Mouse (Mus musculus) midbrain, embryonic 16.5 days (tissue): ENCODE measurements around the gene Fbxl13. TPM values are rescaled to one million over a fixed set of nuclear protein-coding genes. Genes with fewer than 3 reads are reported as not detected.

Experiments
- ATAC-seq: fragments of 200-750 bp; cut with Nextera tagmentation; 2 replicates; pipeline ENCODE4 v1.8.0; 2017; ENCODE audit warnings: moderate TSS enrichment
- H3K27ac ChIP-seq: fragments of 300-500 bp; sonication (generic); 2 replicates; pipeline ENCODE4 v1.5.1; 2014; ENCODE audit warnings: mild to moderate bottlenecking, low read length, mixed read lengths
- H3K27me3 ChIP-seq: fragments of 300-500 bp; sonication (generic); 2 replicates; pipeline ENCODE4 v1.6.1; 2014; ENCODE audit warnings: low read depth, low read length, mixed read lengths; ENCODE audit not compliant: control insufficient read depth, insufficient read depth
- H3K36me3 ChIP-seq: fragments of 300-500 bp; sonication (generic); 2 replicates; pipeline ENCODE4 v1.6.1; 2014; ENCODE audit warnings: mild to moderate bottlenecking, low read length, moderate library complexity, mixed read lengths; ENCODE audit not compliant: control insufficient read depth, insufficient read depth
- H3K4me1 ChIP-seq: fragments of 300-500 bp; sonication (generic); 2 replicates; pipeline ENCODE4 v1.6.1; 2014; ENCODE audit warnings: mild to moderate bottlenecking, low read length, mixed read lengths; ENCODE audit not compliant: control insufficient read depth, insufficient read depth
- H3K4me2 ChIP-seq: fragments of 300-500 bp; sonication (generic); 2 replicates; pipeline ENCODE4 v1.6.1; 2014; ENCODE audit warnings: mild to moderate bottlenecking, low read length, mixed read lengths
- H3K4me3 ChIP-seq: fragments of 300-500 bp; sonication (generic); 2 replicates; pipeline ENCODE4 v1.5.1; 2014; ENCODE audit warnings: low read depth, mild to moderate bottlenecking, low read length, moderate library complexity, mixed read lengths
- H3K9ac ChIP-seq: fragments of 300-500 bp; sonication (generic); 2 replicates; pipeline ENCODE4 v1.6.1; 2014; ENCODE audit warnings: low read depth, low read length, mixed read lengths
- H3K9me3 ChIP-seq: fragments of 300-500 bp; sonication (generic); replicated peaks from 2 replicates; pipeline ENCODE4 v1.6.1; 2014; ENCODE audit warnings: mild to moderate bottlenecking, low read length, mixed read lengths; ENCODE audit not compliant: control insufficient read depth, poor library complexity, severe bottlenecking
- WGBS: fragments of 180-500 bp; shearing (Covaris S2); extraction: QIAGEN DNeasy Blood & Tissue Kit; methylation state at CpG from one replicate; pipeline ENCODE4 v1.1.7; 2014; 5-methylcytosine and 5-hydroxymethylcytosine counted together
- polyA plus RNA-seq: library from polyadenylated mRNA; unstranded; fragments of >200 nt; fragmentation: Nextera tagmentation; extraction: Ambion mirVana; gene quantifications from 2 replicates; pipeline ENCODE4 v1.2.1, GENCODE M21; 2015

Fbxl13 gene
- polyA plus RNA-seq, 1 experiment from 2014 or later: 0.25 TPM

DNA sequence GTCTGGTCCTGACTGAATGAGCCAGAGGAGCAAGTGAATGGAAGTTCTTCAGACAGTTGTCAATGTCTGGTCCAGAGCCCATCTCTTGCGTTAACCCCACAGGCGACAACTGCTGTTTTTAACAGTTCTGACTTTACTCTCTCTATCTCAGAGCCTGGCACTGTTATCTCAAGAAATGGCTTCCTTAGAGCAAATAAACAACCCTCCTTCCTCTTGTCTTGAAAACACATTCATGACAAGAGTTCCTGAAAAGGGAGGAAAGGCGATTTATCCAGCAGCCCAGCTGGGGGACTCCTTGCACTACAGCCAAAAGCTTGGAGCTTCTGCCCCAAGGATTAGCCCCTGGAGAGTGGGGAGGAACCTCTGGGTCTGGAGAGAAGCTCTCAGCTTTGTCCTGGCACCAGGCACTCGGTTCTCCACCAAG is 117.9 kb downstream of the Fbxl13 start:
- Histone ChIP-seq H3K27me3 (no peaks in the 10 kb centered on the region), H3K4me2 (no peak overlapping the region), H3K4me1 (no peaks in the 10 kb centered on the region), H3K36me3 (no peaks in the 10 kb centered on the region), H3K9me3 (0 out of 2 replicates have a peak, but pooled peaks cover 7% of the 10 kb centered on the region), H3K4me3 (no peak overlapping the region), H3K27ac (no peak overlapping the region), H3K9ac (no peak overlapping the region)
- ATAC-seq: no peak
- 47% methylated on average over 4 of the region's 4 CpGs for WGBS

DNA sequence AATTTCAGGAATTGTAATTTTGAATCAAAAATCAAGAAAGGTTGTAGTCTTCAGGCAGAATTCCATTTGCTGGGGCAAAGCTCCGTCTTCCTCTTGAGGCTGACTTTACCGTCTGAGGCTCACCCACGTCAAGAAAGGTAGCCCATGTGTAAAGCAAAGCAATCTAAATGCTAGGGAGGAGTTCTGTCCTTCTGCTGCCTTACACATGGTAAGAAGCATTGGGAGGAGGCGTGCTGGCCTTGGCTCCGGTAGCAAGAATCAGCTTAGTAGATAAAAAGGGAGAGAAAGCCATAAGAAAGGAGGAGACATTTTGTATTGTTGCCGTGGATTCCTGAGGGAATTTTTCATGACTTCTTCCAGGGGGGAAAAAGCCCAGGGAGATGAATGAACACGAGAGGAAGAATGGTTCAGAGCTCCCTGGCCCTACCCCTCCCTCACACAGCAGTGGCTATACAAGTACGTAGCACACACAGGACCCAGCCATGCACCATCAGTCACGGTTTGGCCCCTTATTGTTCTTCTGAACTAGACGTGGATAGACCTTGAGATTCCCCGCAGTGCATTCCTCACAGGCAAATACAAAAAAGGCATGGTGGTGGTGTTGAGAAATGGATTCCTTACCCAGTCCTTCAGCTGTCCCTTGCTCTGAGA is 118.5 kb downstream of the Fbxl13 start:
- no peak for ATAC-seq
- 14% methylated on average over 11 of the region's 11 CpGs for WGBS

DNA sequence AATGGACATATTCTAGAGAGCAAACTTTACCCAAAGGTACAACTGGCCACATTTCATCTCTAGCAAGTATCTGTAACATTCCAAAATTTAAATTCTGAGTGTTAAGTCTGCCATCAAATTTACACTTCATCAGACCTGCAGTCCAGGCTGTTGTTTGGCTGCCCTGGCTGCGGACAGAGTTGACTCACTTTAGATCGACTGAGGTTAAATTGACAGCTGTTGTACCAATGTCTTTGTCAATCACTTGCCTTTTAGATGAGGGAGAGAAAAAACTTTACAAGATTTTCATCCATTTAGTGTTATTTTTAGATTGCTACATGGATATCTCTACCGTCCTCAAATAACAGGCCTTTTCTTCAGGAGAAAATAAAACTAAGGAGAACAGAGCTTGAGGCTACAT is 126.3 kb downstream of the Fbxl13 start:
- no peaks in the 10 kb centered on the region for H3K4me1 ChIP-seq
- no peak overlapping the region for H3K9ac ChIP-seq
- H3K4me2 ChIP-seq: no peak overlapping the region
- H3K4me3 ChIP-seq: no peak overlapping the region
- WGBS: 87% methylated on average over 3 of the region's 3 CpGs
- H3K9me3 ChIP-seq: no peaks in the 10 kb centered on the region
- no peak for ATAC-seq
- no peaks in the 10 kb centered on the region for H3K36me3 ChIP-seq
- no peaks in the 10 kb centered on the region for H3K27me3 ChIP-seq
- no peak overlapping the region for H3K27ac ChIP-seq

More for the DNA sequence above, 118.5 kb downstream of the Fbxl13 start:
- 0 out of 2 replicates have a peak, but pooled peaks cover 7% of the 10 kb centered on the region for H3K9me3 ChIP-seq
- H3K9ac ChIP-seq: no peak overlapping the region
- H3K27ac ChIP-seq: no peak overlapping the region
- no peaks in the 10 kb centered on the region for H3K4me1 ChIP-seq
- H3K4me2 ChIP-seq: no peak overlapping the region
- no peak overlapping the region for H3K4me3 ChIP-seq
- H3K36me3 ChIP-seq: no peaks in the 10 kb centered on the region
- no peaks in the 10 kb centered on the region for H3K27me3 ChIP-seq

DNA sequence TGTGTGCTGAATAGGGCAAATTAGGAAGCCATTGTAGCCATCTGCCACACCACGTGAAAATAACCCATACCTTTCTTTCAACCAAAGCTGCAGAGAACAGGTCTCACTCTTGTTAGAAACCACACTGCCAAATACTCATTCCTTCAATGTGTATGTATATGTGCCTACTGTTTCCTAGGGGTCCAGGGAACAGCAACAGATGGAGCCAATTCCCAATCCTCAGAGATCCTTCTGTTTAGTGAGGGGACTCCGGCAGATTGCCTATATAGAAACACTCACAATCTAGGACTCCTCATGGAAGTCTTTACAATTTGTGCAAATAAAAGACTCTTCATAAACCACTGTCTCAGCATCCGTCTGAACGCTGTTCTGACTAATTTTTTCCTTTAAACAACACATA is 127.2 kb downstream of the Fbxl13 start:
- Histone ChIP-seq H3K36me3 (no peaks in the 10 kb centered on the region), H3K27ac (no peak overlapping the region), H3K4me3 (no peak overlapping the region), H3K9me3 (no peaks in the 10 kb centered on the region), H3K27me3 (no peaks in the 10 kb centered on the region), H3K9ac (no peak overlapping the region), H3K4me2 (no peak overlapping the region), H3K4me1 (no peaks in the 10 kb centered on the region)
- ATAC-seq: no peak
- WGBS: 72% methylated on average over 4 of the region's 4 CpGs

DNA sequence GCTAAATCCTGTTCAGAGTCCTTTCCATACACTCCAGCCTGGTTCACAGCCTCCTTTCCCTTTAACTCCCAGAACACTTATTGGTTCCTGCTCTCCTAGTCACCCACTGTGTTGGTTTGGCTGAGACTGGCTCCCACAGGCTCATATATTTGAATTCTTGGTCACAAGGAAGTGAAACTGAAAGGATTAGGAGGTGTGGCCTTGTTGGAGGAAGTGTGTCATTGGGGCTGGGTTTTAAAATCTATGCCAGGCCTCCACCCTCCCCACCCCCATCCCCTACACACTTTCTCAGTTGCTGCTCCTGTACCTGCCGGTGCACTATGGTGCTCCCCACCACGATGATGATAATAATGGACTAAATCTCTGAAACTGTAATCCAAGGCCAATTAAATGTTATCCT is 127.9 kb downstream of the Fbxl13 start:
- Histone ChIP-seq H3K4me3 (no peak overlapping the region), H3K4me2 (no peak overlapping the region), H3K9me3 (no peaks in the 10 kb centered on the region), H3K9ac (no peak overlapping the region), H3K36me3 (no peaks in the 10 kb centered on the region), H3K27ac (no peak overlapping the region), H3K4me1 (no peaks in the 10 kb centered on the region), H3K27me3 (no peaks in the 10 kb centered on the region)
- no peak for ATAC-seq
- 95% methylated on average over 2 of the region's 2 CpGs for WGBS

DNA sequence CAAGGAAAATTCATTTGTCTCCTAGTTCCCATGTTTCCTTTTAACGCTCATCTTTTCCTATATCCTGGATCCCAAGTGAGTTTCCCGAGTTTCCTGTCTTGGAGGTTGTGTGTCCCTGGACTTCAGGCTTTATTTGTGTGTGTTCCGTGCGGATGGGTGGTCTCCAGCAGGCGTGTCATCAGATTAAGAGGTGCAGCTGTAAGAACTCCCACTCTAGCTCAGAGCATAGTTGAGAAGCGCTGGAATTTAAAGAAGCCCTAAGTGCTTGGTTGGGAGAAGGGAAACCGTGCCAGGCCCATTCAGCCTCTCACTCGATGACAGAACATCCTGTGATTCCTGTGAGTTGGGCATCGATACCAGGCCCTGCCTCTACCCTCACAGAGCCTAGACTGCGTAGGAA is 132.1 kb downstream of the Fbxl13 start:
- H3K4me3 ChIP-seq: no peak overlapping the region
- H3K9ac ChIP-seq: no peak overlapping the region
- H3K9me3 ChIP-seq: no peaks in the 10 kb centered on the region
- H3K27ac ChIP-seq: no peak overlapping the region
- H3K4me2 ChIP-seq: no peak overlapping the region
- WGBS: 43% methylated on average over 10 of the region's 10 CpGs
- H3K27me3 ChIP-seq: no peaks in the 10 kb centered on the region
- H3K36me3 ChIP-seq: no peaks in the 10 kb centered on the region
- no peak for ATAC-seq
- H3K4me1 ChIP-seq: no peaks in the 10 kb centered on the region

DNA sequence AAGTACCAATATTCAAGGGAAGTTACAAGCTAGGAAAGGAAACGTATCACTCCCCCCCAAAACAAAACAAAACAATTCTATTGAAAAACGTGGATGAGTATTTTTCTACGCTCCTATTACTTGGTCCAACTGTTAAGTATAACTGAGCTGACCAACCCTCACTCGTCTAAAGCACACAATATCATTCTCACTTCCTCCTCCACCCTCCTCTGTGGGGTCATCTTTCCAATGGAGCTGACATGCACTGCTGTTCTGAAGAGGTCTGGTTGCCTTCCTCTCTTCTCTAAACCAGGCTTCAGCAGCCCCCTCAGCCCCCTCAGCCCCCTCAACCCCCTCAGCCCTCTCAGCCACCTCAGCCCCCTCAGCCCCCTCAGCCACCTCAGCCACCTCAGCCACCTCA is 135.6 kb downstream of the Fbxl13 start:
- Histone ChIP-seq H3K27me3 (no peaks in the 10 kb centered on the region), H3K27ac (no peak overlapping the region), H3K9ac (no peak overlapping the region), H3K4me2 (no peak overlapping the region), H3K9me3 (no peaks in the 10 kb centered on the region), H3K36me3 (no peaks in the 10 kb centered on the region), H3K4me1 (no peaks in the 10 kb centered on the region), H3K4me3 (no peak overlapping the region)
- 83% methylated on average over 4 of the region's 4 CpGs for WGBS
- no peak for ATAC-seq

DNA sequence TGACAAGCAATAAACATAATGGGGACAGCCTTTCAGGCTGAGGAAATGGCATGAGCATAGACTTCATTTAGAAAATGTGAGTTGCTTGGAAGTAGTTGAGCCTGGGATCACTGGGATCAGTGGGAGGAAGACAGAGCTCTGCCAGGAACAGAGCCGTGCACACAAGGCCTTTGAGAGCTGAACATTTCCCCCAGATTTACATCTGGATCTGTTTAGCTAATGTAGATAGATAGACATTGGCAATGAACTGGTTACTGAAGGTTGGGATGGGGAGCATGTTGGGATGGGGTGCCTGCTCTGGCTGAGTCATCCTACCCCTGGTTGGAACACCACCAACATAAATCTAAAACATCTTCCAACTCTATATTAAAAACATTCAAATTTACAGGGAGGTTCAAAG is 138.5 kb downstream of the Fbxl13 start:
- H3K27ac ChIP-seq: no peak overlapping the region
- H3K4me3 ChIP-seq: no peak overlapping the region
- no peaks in the 10 kb centered on the region for H3K9me3 ChIP-seq
- no peaks in the 10 kb centered on the region for H3K27me3 ChIP-seq
- 87% methylated on average over 1 of the region's 1 CpGs for WGBS
- H3K4me2 ChIP-seq: no peak overlapping the region
- ATAC-seq: no peak
- no peaks in the 10 kb centered on the region for H3K4me1 ChIP-seq
- H3K9ac ChIP-seq: no peak overlapping the region
- no peaks in the 10 kb centered on the region for H3K36me3 ChIP-seq

DNA sequence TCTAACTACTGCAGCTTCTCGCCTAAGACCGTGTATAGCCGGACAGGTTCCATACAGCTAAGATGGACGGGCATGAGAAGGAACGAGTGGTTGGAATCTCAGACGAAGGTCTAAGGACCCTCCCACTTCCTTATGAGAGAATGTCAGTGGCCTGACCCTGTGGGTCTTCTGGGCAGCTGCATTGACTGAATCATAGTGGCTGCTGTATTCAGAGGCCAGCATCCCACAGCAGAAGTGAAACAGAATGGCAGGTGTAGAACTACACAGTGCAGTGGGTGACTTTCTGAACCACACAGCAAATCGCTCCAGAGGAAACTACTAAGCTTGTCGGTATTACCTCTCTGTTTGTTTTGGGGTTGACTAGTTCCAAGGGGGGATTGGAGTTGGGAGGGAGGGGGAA is 140.3 kb downstream of the Fbxl13 start:
- Histone ChIP-seq H3K9ac (no peak overlapping the region), H3K4me1 (no peaks in the 10 kb centered on the region), H3K27ac (no peak overlapping the region), H3K4me2 (no peak overlapping the region), H3K9me3 (no peaks in the 10 kb centered on the region), H3K27me3 (no peaks in the 10 kb centered on the region), H3K36me3 (no peaks in the 10 kb centered on the region), H3K4me3 (no peak overlapping the region)
- WGBS: 93% methylated on average over 8 of the region's 8 CpGs
- no peak for ATAC-seq
